ENCODE assay signal across 8 mouse cellular contexts in genomic region chr5:114775056-114775979, GRCm38 (mm10). TPM values are rescaled to one million over a fixed set of nuclear protein-coding genes. Genes with fewer than 3 reads are reported as not detected.
DNase-seq lines count a peak whose midpoint lies in the region; ATAC-seq and TF ChIP-seq lines count a peak whose summit lies in the region.

Gene Git2 (minus strand): TSS chr5:114775517.

- H3K4me2 ChIP-seq in hindbrain, embryonic 13.5 days, result peak within 1 kb of the TSS; percentile 85
- peak within 1 kb of the TSS; percentile 84 for H3K4me2 ChIP-seq in midbrain, postnatal 0 days (ENCODE audit: low read depth, low read length, poor library complexity, severe bottlenecking)

- H3K9me3 ChIP-seq in hindbrain, embryonic 13.5 days, result no peaks in the 10 kb centered on the region
- no peaks in the 10 kb centered on the region for H3K9me3 ChIP-seq in limb, embryonic 10.5 days (replicated peaks)
- no peaks in the 10 kb centered on the region for H3K9me3 ChIP-seq in midbrain, postnatal 0 days (ENCODE audit: low read length)

- intact Hi-C loops in gastrocnemius, adult 2 months (cut with DNase I), result loop anchor here (2.0 kb wide), 1 partner anchor 69 kb away; the partner anchor contains the start of gene Tchp

- peaks cover 21% of the 10 kb centered on the region for H3K4me1 ChIP-seq in testis, adult 2 months (ENCODE audit: control insufficient read depth, insufficient read depth, low read length)
- peaks cover 68% of the 10 kb centered on the region for H3K4me1 ChIP-seq in hindbrain, embryonic 13.5 days (replicated peaks)
- H3K4me1 ChIP-seq in limb, embryonic 10.5 days, result peaks cover 45% of the 10 kb centered on the region
- peaks cover 16% of the 10 kb centered on the region for H3K4me1 ChIP-seq in midbrain, postnatal 0 days (ENCODE audit: insufficient read depth, low read length)

- H3K27ac ChIP-seq in testis, adult 2 months (ENCODE audit: control insufficient read depth, insufficient read depth, low read depth, low read length), result peak within 1 kb of the TSS; percentile 96
- H3K27ac ChIP-seq in gastrocnemius, adult 2 months, result peak within 1 kb of the TSS; percentile 99
- peak within 1 kb of the TSS; percentile 95 for H3K27ac ChIP-seq in hindbrain, embryonic 13.5 days
- H3K27ac ChIP-seq in limb, embryonic 10.5 days, result peak within 1 kb of the TSS; percentile 99
- H3K27ac ChIP-seq in midbrain, postnatal 0 days (ENCODE audit: low read depth, low read length), result peak within 1 kb of the TSS; percentile 88

- TF ChIP-seq CTCF in testis, adult 2 months (IDR thresholded peaks at IDR 0.05; ENCODE audit: control insufficient read depth, insufficient read depth, insufficient replicate concordance, low read depth, low read length), result no peak
- TF ChIP-seq CTCF in gastrocnemius, adult 2 months (IDR thresholded peaks at IDR 0.05), result no peak
- TF ChIP-seq CTCF in midbrain, postnatal 0 days (IDR thresholded peaks at IDR 0.05), result peak; percentile 31

- H3K9ac ChIP-seq in hindbrain, embryonic 13.5 days, result peak within 1 kb of the TSS; percentile 99
- H3K9ac ChIP-seq in midbrain, postnatal 0 days (replicated peaks; ENCODE audit: low read length, poor library complexity, severe bottlenecking), result peak within 1 kb of the TSS; percentile 99

- no peak for TF ChIP-seq POLR2A in testis, adult 2 months (IDR thresholded peaks at IDR 0.05; ENCODE audit: control insufficient read depth, low read depth, low read length)

- ATAC-seq in hindbrain, embryonic 13.5 days (ENCODE audit: low FRiP score), result peak; percentile 3
- peak; percentile 11; the same call in 1 of the 2 replicates for ATAC-seq in midbrain, postnatal 0 days (ENCODE audit: low FRiP score)

- WGBS in hindbrain, embryonic 13.5 days, result under 1% methylated on average over 63 of the region's 63 CpGs
- under 1% methylated on average over 63 of the region's 63 CpGs for WGBS in limb, embryonic 10.5 days
- WGBS in midbrain, postnatal 0 days, result under 1% methylated on average over 50 of the region's 63 CpGs

- H3K27me3 ChIP-seq in testis, adult 2 months (ENCODE audit: control insufficient read depth, insufficient read depth, low read length), result no peaks in the 10 kb centered on the region
- no peaks in the 10 kb centered on the region for H3K27me3 ChIP-seq in hindbrain, embryonic 13.5 days
- H3K27me3 ChIP-seq in limb, embryonic 10.5 days (ENCODE audit: low read depth, poor library complexity, severe bottlenecking), result no peaks in the 10 kb centered on the region
- H3K27me3 ChIP-seq in midbrain, postnatal 0 days (ENCODE audit: insufficient read depth, low read length), result no peaks in the 10 kb centered on the region

- no peak for DNase-seq in testis, postnatal 10 days (ENCODE audit: low spot score)
- no peak for DNase-seq in adrenal gland, postnatal 4 days (ENCODE audit: low spot score in 2 of 2)
- DNase-seq in gastrocnemius, adult 2 months, result no peak
- DNase-seq in limb, embryonic 10.5 days (ENCODE audit: low spot score), result no peak
- peak; percentile 35 for DNase-seq in midbrain, postnatal 0 days (ENCODE audit: low spot score)
- DNase-seq in yolk sac, embryonic 10.5 days (ENCODE audit: low spot score), result no peak

- no peaks in the 10 kb centered on the region for H3K36me3 ChIP-seq in testis, adult 2 months (ENCODE audit: control insufficient read depth, insufficient read depth, low read length)
- H3K36me3 ChIP-seq in hindbrain, embryonic 13.5 days, result no peaks in the 10 kb centered on the region
- no peaks in the 10 kb centered on the region for H3K36me3 ChIP-seq in limb, embryonic 10.5 days
- no peaks in the 10 kb centered on the region for H3K36me3 ChIP-seq in midbrain, postnatal 0 days (ENCODE audit: insufficient read depth, low read length)

- H3K4me3 ChIP-seq in testis, adult 2 months (ENCODE audit: control insufficient read depth, low read depth, low read length), result peak within 1 kb of the TSS; percentile 92
- H3K4me3 ChIP-seq in gastrocnemius, adult 2 months, result peak within 1 kb of the TSS; percentile 99
- peak within 1 kb of the TSS; percentile 99 for H3K4me3 ChIP-seq in hindbrain, embryonic 13.5 days
- H3K4me3 ChIP-seq in limb, embryonic 10.5 days, result peak within 1 kb of the TSS; percentile 100
- peak within 1 kb of the TSS; percentile 99 for H3K4me3 ChIP-seq in midbrain, postnatal 0 days (ENCODE audit: low read depth, low read length)

RNA-seq across cellular contexts. Expression of gene Git2, which starts in this region (rescaled TPM):
- 15.1 and 16.1 TPM in 2 replicates for polyA plus RNA-seq in testis, adult 2 months (2012; rRNA removed)
- total RNA-seq in adrenal gland, postnatal 4 days (2021), result 10 to 100 TPM; 56.2 to 59.5 TPM
- total RNA-seq in gastrocnemius, adult 2 months (2021), result 10 to 100 TPM; 17.3 to 20.1 TPM
- polyA plus RNA-seq in hindbrain, embryonic 13.5 days (2015; fragmentation: Nextera tagmentation; extraction: Ambion mirVana), result 45.4 and 49.7 TPM in 2 replicates
- polyA plus RNA-seq in limb, embryonic 10.5 days (2016; fragmentation: Nextera tagmentation; extraction: Ambion mirVana), result 36.1 and 44.8 TPM in 2 replicates
- 41.8 and 45.1 TPM in 2 replicates for total RNA-seq in midbrain, postnatal 0 days (2014; rRNA removed)
- 25.5 and 33.8 TPM in 2 replicates for polyA plus RNA-seq in midbrain, postnatal 0 days (2015; fragmentation: Nextera tagmentation; extraction: Ambion mirVana)
